Mouse (Mus musculus) ES-Bruce4 (cell line): ENCODE measurements around the gene Mdc1. TPM values are rescaled to one million over a fixed set of nuclear protein-coding genes. Genes with fewer than 3 reads are reported as not detected.

Experiments used
- H3K27ac ChIP-seq: 2 replicates; pipeline ENCODE4 v1.5.1; 2012; ENCODE audit warnings: low read length, inconsistent platforms; ENCODE audit not compliant: insufficient read depth
- H3K27me3 ChIP-seq: 2 replicates; pipeline ENCODE4 v1.6.1; 2012; ENCODE audit warnings: mild to moderate bottlenecking, low read length, inconsistent platforms; ENCODE audit not compliant: control insufficient read depth, poor library complexity, insufficient read depth, severe bottlenecking
- H3K36me3 ChIP-seq: 2 replicates; pipeline ENCODE4 v1.6.1; 2012; ENCODE audit warnings: inconsistent platforms, mild to moderate bottlenecking, low read length, moderate library complexity; ENCODE audit not compliant: control insufficient read depth, poor library complexity, insufficient read depth, severe bottlenecking
- H3K4me1 ChIP-seq: one replicate; pipeline ENCODE4 v1.8.1; 2011; ENCODE audit warnings: low read length; ENCODE audit not compliant: control insufficient read depth, insufficient read depth
- H3K4me3 ChIP-seq: 2 replicates; pipeline ENCODE4 v1.5.1; 2011; ENCODE audit warnings: low read depth, mild to moderate bottlenecking, low read length
- H3K9ac ChIP-seq: 2 replicates; pipeline ENCODE4 v1.6.1; 2012; ENCODE audit warnings: low read depth, mild to moderate bottlenecking, inconsistent platforms; ENCODE audit not compliant: poor library complexity, severe bottlenecking
- H3K9me3 ChIP-seq: replicated peaks from 2 replicates; pipeline ENCODE4 v1.6.1; 2012; ENCODE audit warnings: mild to moderate bottlenecking, low read length, inconsistent platforms; ENCODE audit not compliant: control insufficient read depth, poor library complexity, insufficient read depth, severe bottlenecking
- CTCF ChIP-seq: IDR thresholded peaks from one replicate; pipeline ENCODE4 v1.8.1; 2011; ENCODE audit warnings: low read depth, low read length
- EP300 ChIP-seq: IDR thresholded peaks from 2 replicates; pipeline ENCODE4 v1.6.1; 2011; ENCODE audit warnings: low read depth, low read length; ENCODE audit not compliant: insufficient read depth
- POLR2A ChIP-seq: IDR thresholded peaks from one replicate; pipeline ENCODE4 v1.8.1; 2011; ENCODE audit warnings: low read length; ENCODE audit not compliant: insufficient read depth
- polyA plus RNA-seq: library from polyadenylated mRNA; stranded (reverse); fragments of >200 nt; gene quantifications from 2 replicates; pipeline ENCODE4 v1.2.4, GENCODE M21; 2011; ENCODE audit warnings: low read depth; ENCODE audit not compliant: missing spikeins, insufficient read depth, insufficient read length

Mdc1 gene
- polyA plus RNA-seq, 1 experiment = 131 TPM

DNA sequence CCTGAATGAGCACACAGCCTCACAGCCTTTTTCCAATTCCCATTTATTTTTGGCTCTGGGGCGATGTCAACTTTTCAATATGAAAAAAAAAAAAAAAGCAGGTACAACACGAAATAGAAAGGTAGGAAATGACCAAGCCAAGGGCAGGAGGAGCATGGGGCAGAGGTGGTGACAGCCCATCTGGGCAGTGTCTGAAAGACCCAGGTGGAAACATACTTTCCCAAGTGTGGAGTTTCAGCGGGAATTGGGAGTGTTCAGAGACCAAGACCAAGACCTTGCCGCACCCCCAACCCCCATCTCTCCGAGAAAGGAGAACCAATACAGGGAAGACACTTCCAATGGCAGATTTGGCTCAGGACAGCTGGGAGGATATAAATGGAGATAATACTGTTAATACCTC, 7.4 kb upstream of the Mdc1 start:
- H3K4me3 ChIP-seq = no peak overlapping the region
- no peaks in the 10 kb centered on the region for H3K4me1 ChIP-seq
- peaks cover 35% of the 10 kb centered on the region for H3K36me3 ChIP-seq
- no peaks in the 10 kb centered on the region for H3K9me3 ChIP-seq
- no peaks in the 10 kb centered on the region for H3K27me3 ChIP-seq
- no peak for TF ChIP-seq POLR2A
- no peak for TF ChIP-seq EP300
- TF ChIP-seq CTCF = no peak
- no peak overlapping the region; the same call in 1 of the 2 replicates for H3K27ac ChIP-seq
- no peak overlapping the region for H3K9ac ChIP-seq

GRCm38 (mm10) chr17:35834696-35835422, 6.5 kb upstream of the Mdc1 start:
- H3K9ac ChIP-seq = peak overlapping the region; percentile 64
- peak overlapping the region; percentile 94 for H3K4me3 ChIP-seq
- no peaks in the 10 kb centered on the region for H3K4me1 ChIP-seq
- H3K27ac ChIP-seq = peak overlapping the region; percentile 20; the same call in 1 of the 2 replicates
- H3K36me3 ChIP-seq = peaks cover 35% of the 10 kb centered on the region
- H3K27me3 ChIP-seq = no peaks in the 10 kb centered on the region
- TF ChIP-seq CTCF (peak; percentile 2), EP300 (no peak), POLR2A (no peak)
- H3K9me3 ChIP-seq = no peaks in the 10 kb centered on the region

DNA sequence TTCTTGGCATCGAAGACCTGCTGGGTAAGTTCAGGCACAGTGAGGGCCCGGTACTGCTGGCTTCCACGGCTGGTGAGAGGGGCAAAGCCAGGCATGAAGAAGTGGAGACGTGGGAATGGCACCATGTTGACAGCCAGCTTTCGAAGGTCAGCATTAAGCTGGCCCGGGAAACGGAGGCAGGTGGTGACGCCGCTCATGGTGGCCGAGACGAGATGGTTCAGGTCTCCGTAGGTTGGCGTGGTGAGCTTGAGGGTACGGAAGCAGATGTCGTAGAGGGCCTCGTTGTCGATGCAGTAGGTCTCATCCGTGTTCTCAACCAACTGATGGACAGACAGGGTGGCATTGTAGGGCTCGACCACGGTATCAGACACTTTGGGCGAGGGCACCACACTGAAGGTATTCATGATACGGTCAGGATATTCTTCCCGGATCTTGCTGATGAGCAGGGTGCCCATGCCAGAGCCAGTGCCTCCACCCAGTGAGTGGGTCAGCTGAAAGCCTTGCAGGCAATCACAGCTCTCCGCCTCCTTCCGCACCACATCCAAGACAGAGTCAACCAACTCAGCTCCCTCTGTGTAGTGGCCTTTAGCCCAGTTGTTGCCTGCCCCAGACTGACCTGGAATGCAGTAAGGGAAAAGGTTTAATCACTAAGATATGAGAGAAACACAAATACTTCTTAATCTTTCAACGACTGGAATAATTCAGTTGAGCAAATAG, 5.7 kb upstream of the Mdc1 start:
- no peaks in the 10 kb centered on the region for H3K9me3 ChIP-seq
- H3K4me3 ChIP-seq = peak overlapping the region; percentile 94
- no peaks in the 10 kb centered on the region for H3K4me1 ChIP-seq
- peaks cover 35% of the 10 kb centered on the region for H3K36me3 ChIP-seq
- TF ChIP-seq EP300 = no peak
- no peak for TF ChIP-seq POLR2A
- no peak for TF ChIP-seq CTCF
- H3K27ac ChIP-seq = no peak overlapping the region
- H3K27me3 ChIP-seq = no peaks in the 10 kb centered on the region
- H3K9ac ChIP-seq = peak overlapping the region; percentile 64

DNA sequence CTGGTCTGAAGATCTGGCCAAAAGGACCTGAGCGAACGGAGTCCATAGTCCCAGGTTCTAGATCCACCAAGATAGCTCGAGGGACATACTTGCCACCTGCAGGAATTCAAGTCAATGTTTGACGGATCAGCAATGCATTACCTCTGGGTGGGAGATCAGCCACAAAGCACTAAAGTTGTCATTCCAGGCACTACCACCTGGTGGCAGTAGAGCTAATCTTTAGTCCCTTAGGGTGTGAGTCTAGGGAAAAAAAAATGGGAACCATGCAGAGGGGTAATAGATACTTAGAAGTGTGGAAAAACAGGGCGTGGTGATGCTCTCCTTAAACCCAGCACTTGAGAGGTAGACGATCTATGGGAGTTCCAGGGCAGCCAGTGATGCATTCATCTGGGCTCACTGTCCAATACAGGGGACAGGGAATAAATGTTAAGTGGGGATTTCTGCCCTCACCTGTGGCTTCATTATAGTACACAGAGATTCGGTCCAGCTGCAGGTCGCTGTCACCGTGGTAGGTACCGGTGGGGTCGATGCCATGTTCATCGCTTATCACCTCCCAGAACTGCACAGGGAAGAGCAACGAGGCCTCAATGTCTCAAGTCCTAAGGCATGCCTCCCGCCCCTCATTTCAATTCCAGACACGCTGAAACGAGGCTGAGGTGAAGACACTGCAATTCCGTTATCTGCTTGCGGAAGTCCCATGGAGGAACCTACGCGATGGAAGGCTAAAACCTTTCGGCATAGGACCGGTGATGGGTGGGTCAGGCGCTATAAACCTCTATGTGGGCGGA, 4.9 kb upstream of the Mdc1 start:
- Histone ChIP-seq H3K9me3 (no peaks in the 10 kb centered on the region), H3K27ac (peak overlapping the region; percentile 79), H3K9ac (peak overlapping the region; percentile 64), H3K4me3 (peak overlapping the region; percentile 94), H3K27me3 (no peaks in the 10 kb centered on the region), H3K36me3 (peaks cover 35% of the 10 kb centered on the region), H3K4me1 (no peaks in the 10 kb centered on the region)
- TF ChIP-seq EP300 (no peak), CTCF (peak; percentile 5)

DNA sequence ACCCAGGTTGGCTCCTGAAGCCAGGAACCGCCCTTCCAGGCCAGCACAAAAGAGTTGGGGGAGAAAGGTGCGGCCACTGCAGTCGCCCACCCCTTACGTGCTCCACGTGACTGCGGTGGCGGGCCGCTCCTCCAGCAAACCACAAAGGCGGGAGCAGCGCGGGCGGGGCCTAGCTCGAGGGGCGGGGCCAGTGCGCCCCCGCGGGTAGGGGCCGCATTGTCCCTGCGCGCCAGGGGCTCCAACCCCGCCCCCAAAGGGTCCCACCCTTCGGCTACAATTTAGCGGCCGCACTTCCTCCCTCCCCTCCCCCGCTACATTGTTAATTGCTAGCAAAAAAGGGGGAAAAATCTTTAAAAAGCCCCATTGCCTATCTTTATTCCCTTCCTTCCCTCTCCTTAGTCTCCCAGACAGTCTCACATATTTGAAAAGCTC, 4.3 kb upstream of the Mdc1 start:
- Histone ChIP-seq H3K36me3 (peaks cover 35% of the 10 kb centered on the region), H3K27ac (peak overlapping the region; percentile 92), H3K27me3 (no peaks in the 10 kb centered on the region), H3K9ac (peak overlapping the region; percentile 64), H3K4me1 (no peaks in the 10 kb centered on the region), H3K4me3 (peak overlapping the region; percentile 98), H3K9me3 (no peaks in the 10 kb centered on the region)
- TF ChIP-seq EP300 (peak; percentile 75; the same call in 1 of the 2 replicates), POLR2A (no peak)
